Mouse (Mus musculus) erythroblast, embryonic 14.5 days (primary cell): ENCODE data around the gene Plod1. TPM values are rescaled to one million over a fixed set of nuclear protein-coding genes. Genes with fewer than 3 reads are reported as not detected.
"Not testable (repeated sequence)": the region's sequence is repeated elsewhere in the genome, so short reads cannot be mapped to it uniquely, and the experiment has no call there.

ENCODE experiments used
- H3K27me3 ChIP-seq: 2 replicates; pipeline ENCODE4 v1.6.1; 2012; ENCODE audit warnings: inconsistent platforms; ENCODE audit not compliant: control insufficient read depth
- H3K36me3 ChIP-seq: 2 replicates; pipeline ENCODE4 v1.6.1; 2012; ENCODE audit warnings: mild to moderate bottlenecking, inconsistent platforms; ENCODE audit not compliant: control insufficient read depth
- H3K4me1 ChIP-seq: 2 replicates; pipeline ENCODE4 v1.6.1; 2012; ENCODE audit warnings: inconsistent platforms; ENCODE audit not compliant: control insufficient read depth
- H3K4me3 ChIP-seq: replicated peaks from 2 replicates; pipeline ENCODE3; 2012; ENCODE audit warnings: moderate library complexity, mild to moderate bottlenecking, inconsistent platforms
- H3K9me3 ChIP-seq: 2 replicates; pipeline ENCODE4 v1.6.1; 2012; ENCODE audit warnings: low read length, inconsistent platforms, mixed read lengths; ENCODE audit not compliant: control insufficient read depth
- GATA1 ChIP-seq: IDR thresholded peaks from 2 replicates; pipeline ENCODE4 v1.6.1; 2012; ENCODE audit warnings: low read length, inconsistent platforms, mixed read lengths
- TAL1 ChIP-seq: IDR thresholded peaks from 3 replicates; pipeline ENCODE4 v1.6.1; 2012; ENCODE audit warnings: low read length, inconsistent platforms, mixed read lengths
- polyA plus RNA-seq: library from polyadenylated mRNA; stranded (reverse); fragments of >175 nt; gene quantifications from 2 replicates; pipeline ENCODE4 v1.2.3, GENCODE M21; 2012

The Plod1 gene
- polyA plus RNA-seq, 1 experiment: 0.14 TPM

- Histone ChIP-seq H3K36me3 (peaks cover 94% of the 10 kb centered on the region), H3K4me3 (no peak overlapping the region), H3K27me3 (no peaks in the 10 kb centered on the region), H3K4me1 (no peaks in the 10 kb centered on the region), H3K9me3 (no peaks in the 10 kb centered on the region)
- no peak for TF ChIP-seq TAL1
- no peak for TF ChIP-seq GATA1
Measured at GRCm38 (mm10) chr4:147883041-147883440, 53.5 kb downstream of the Plod1 start.

GRCm38 (mm10) chr4:147881792-147882191 is 54.8 kb downstream of the Plod1 start:
- Histone ChIP-seq H3K4me1 (no peaks in the 10 kb centered on the region), H3K36me3 (peaks cover 90% of the 10 kb centered on the region), H3K27me3 (no peaks in the 10 kb centered on the region), H3K9me3 (no peaks in the 10 kb centered on the region), H3K4me3 (no peak overlapping the region)
- TF ChIP-seq GATA1 (no peak), TAL1 (no peak)

GRCm38 (mm10) chr4:147879865-147880264 is 56.7 kb downstream of the Plod1 start:
- H3K4me3 ChIP-seq: no peak overlapping the region
- H3K27me3 ChIP-seq: no peaks in the 10 kb centered on the region
- TF ChIP-seq TAL1 (no peak), GATA1 (no peak)
- peaks cover 92% of the 10 kb centered on the region for H3K36me3 ChIP-seq
- H3K4me1 ChIP-seq: peaks cover 2% of the 10 kb centered on the region
- no peaks in the 10 kb centered on the region for H3K9me3 ChIP-seq

GRCm38 (mm10) chr4:147879456-147879855 is 57.1 kb downstream of the Plod1 start:
- TF ChIP-seq TAL1 (no peak), GATA1 (no peak)
- H3K4me3 ChIP-seq: no peak overlapping the region
- H3K36me3 ChIP-seq: peaks cover 92% of the 10 kb centered on the region
- H3K4me1 ChIP-seq: peaks cover 2% of the 10 kb centered on the region
- H3K27me3 ChIP-seq: no peaks in the 10 kb centered on the region
- no peaks in the 10 kb centered on the region for H3K9me3 ChIP-seq

GRCm38 (mm10) chr4:147878537-147878936 is 58.0 kb downstream of the Plod1 start:
- Histone ChIP-seq H3K4me1 (peaks cover 2% of the 10 kb centered on the region), H3K4me3 (no peak overlapping the region), H3K9me3 (no peaks in the 10 kb centered on the region), H3K36me3 (peaks cover 93% of the 10 kb centered on the region), H3K27me3 (no peaks in the 10 kb centered on the region)
- TF ChIP-seq GATA1 (no peak), TAL1 (no peak)

GRCm38 (mm10) chr4:147875852-147876575 is 60.6 kb downstream of the Plod1 start:
- Histone ChIP-seq H3K36me3 (peaks cover 82% of the 10 kb centered on the region), H3K27me3 (no peaks in the 10 kb centered on the region), H3K4me1 (peaks cover 2% of the 10 kb centered on the region), H3K9me3 (peaks cover 3% of the 10 kb centered on the region), H3K4me3 (no peak overlapping the region)
- TF ChIP-seq TAL1 (no peak), GATA1 (no peak)

GRCm38 (mm10) chr4:147869238-147869637 is 67.3 kb downstream of the Plod1 start:
- Histone ChIP-seq H3K9me3 (peaks cover 10% of the 10 kb centered on the region), H3K27me3 (no peaks in the 10 kb centered on the region), H3K4me3 (peak overlapping the region; percentile 88), H3K36me3 (peaks cover 39% of the 10 kb centered on the region), H3K4me1 (peaks cover 29% of the 10 kb centered on the region)
- TF ChIP-seq TAL1 (no peak), GATA1 (no peak)

GRCm38 (mm10) chr4:147868450-147869031 is 68.0 kb downstream of the Plod1 start, which contains the start of the genes Miip and Fv1:
TSS of gene Miip (minus strand) at chr4:147868816.
TSS of gene Fv1 (plus strand) at chr4:147868979.
- peaks cover 38% of the 10 kb centered on the region for H3K36me3 ChIP-seq
- TF ChIP-seq TAL1: no peak
- no peak for TF ChIP-seq GATA1
- peaks cover 10% of the 10 kb centered on the region for H3K9me3 ChIP-seq
- H3K27me3 ChIP-seq: no peaks in the 10 kb centered on the region
- H3K4me3 ChIP-seq: peak within 1 kb of the TSS; percentile 88
- peaks cover 29% of the 10 kb centered on the region for H3K4me1 ChIP-seq

- TF ChIP-seq GATA1 (no peak), TAL1 (no peak)
- H3K27me3 ChIP-seq: no peaks in the 10 kb centered on the region
- peaks cover 38% of the 10 kb centered on the region for H3K36me3 ChIP-seq
- peaks cover 29% of the 10 kb centered on the region for H3K4me1 ChIP-seq
- H3K9me3 ChIP-seq: peaks cover 10% of the 10 kb centered on the region
- peak overlapping the region; percentile 88 for H3K4me3 ChIP-seq
Measured at GRCm38 (mm10) chr4:147867563-147868449, 68.8 kb downstream of the Plod1 start.

- not testable (repeated sequence) for H3K9me3 ChIP-seq, H3K4me3 ChIP-seq, H3K27me3 ChIP-seq
- peaks cover 41% of the 10 kb centered on the region for H3K36me3 ChIP-seq
- H3K4me1 ChIP-seq: peaks cover 29% of the 10 kb centered on the region
Measured at GRCm38 (mm10) chr4:147866793-147867192, 69.8 kb downstream of the Plod1 start.
